Mouse (Mus musculus) MEL (cell line): ENCODE measurements around the gene Prrg2.

Source experiments
- CHD1 ChIP-seq: IDR thresholded peaks from 2 replicates; pipeline ENCODE4 v1.6.1; 2012; ENCODE audit warnings: low read depth, mild to moderate bottlenecking, inconsistent platforms, low read length, improper control_type of control experiment
- CTCF ChIP-seq, 3 experiments: IDR thresholded peaks in 2 of 3; conservative IDR thresholded peaks in 1 of 3; 2 replicates each; pipeline ENCODE4 v1.5.1; 2011 to 2012; ENCODE audit warnings: low read length in 3 of 3, low read depth in 2 of 3, mild to moderate bottlenecking in 2 of 3, improper control_type of control experiment in 1 of 3, inconsistent platforms in 1 of 3, mixed read lengths in 1 of 3, moderate library complexity in 1 of 3; ENCODE audit not compliant: control insufficient read depth in 1 of 3, insufficient read depth in 1 of 3, poor library complexity in 1 of 3, severe bottlenecking in 1 of 3
- GATA1 ChIP-seq: IDR thresholded peaks from 2 replicates; pipeline ENCODE4 v1.6.1; 2011; ENCODE audit warnings: low read depth, low read length, improper control_type of control experiment
- HCFC1 ChIP-seq: IDR thresholded peaks from 2 replicates; pipeline ENCODE4 v1.6.1; 2012; ENCODE audit warnings: low read depth, mild to moderate bottlenecking, inconsistent platforms, low read length, improper control_type of control experiment, moderate library complexity
- MAFK ChIP-seq: IDR thresholded peaks from 2 replicates; pipeline ENCODE4 v1.6.1; 2011; ENCODE audit warnings: low read depth, mild to moderate bottlenecking, low read length, improper control_type of control experiment, borderline replicate concordance
- POLR2A ChIP-seq, 2 experiments: IDR thresholded peaks; 2 replicates each; pipeline ENCODE4 v1.6.1; 2011 to 2012; ENCODE audit warnings: low read length in 2 of 2, mild to moderate bottlenecking in 2 of 2, control low read depth in 1 of 2, improper control_type of control experiment in 1 of 2, low read depth in 1 of 2, moderate library complexity in 1 of 2; ENCODE audit not compliant: control insufficient read depth in 1 of 2, insufficient read depth in 1 of 2, poor library complexity in 1 of 2
- TCF12 ChIP-seq: IDR thresholded peaks from 2 replicates; pipeline ENCODE4 v1.6.1; 2014; ENCODE audit warnings: low read depth, mild to moderate bottlenecking, inconsistent platforms, low read length, improper control_type of control experiment, moderate library complexity
- USF1 ChIP-seq: IDR thresholded peaks from 2 replicates; pipeline ENCODE4 v1.6.1; 2014; ENCODE audit warnings: low read depth, mild to moderate bottlenecking, inconsistent platforms, low read length, improper control_type of control experiment, moderate library complexity
- ZNF384 ChIP-seq: IDR thresholded peaks from 2 replicates; pipeline ENCODE4 v1.6.1; 2012; ENCODE audit warnings: low read depth, mild to moderate bottlenecking, inconsistent platforms, low read length, improper control_type of control experiment

- no peak for TF ChIP-seq TCF12
- TF ChIP-seq POLR2A (IDR thresholded peaks at IDR 0.05; ENCODE audit: control insufficient read depth in 1 of 2, insufficient read depth in 1 of 2, low read depth in 1 of 2, low read length in 2 of 2, poor library complexity in 1 of 2) = no peak
- no peak for TF ChIP-seq CTCF (IDR thresholded peaks at IDR 0.05 in 2 of 3, conservative IDR thresholded peaks at IDR 0.05 in 1 of 3; ENCODE audit: control insufficient read depth in 1 of 3, insufficient read depth in 1 of 3, low read depth in 2 of 3, low read length in 3 of 3, poor library complexity in 1 of 3, severe bottlenecking in 1 of 3)
- TF ChIP-seq HCFC1 = no peak
- no peak for TF ChIP-seq USF1
- no peak for TF ChIP-seq ZNF384
- TF ChIP-seq GATA1 = no peak
- TF ChIP-seq CHD1 = no peak
- no peak for TF ChIP-seq MAFK
These were observed 41.2 kb upstream of the Prrg2 start, which contains the start of gene Fcgrt for GRCm38 (mm10) chr7:45103652-45104180.
